Mouse (Mus musculus): ENCODE measurements around the gene Iqgap3.

Iqgap3 gene

DNA sequence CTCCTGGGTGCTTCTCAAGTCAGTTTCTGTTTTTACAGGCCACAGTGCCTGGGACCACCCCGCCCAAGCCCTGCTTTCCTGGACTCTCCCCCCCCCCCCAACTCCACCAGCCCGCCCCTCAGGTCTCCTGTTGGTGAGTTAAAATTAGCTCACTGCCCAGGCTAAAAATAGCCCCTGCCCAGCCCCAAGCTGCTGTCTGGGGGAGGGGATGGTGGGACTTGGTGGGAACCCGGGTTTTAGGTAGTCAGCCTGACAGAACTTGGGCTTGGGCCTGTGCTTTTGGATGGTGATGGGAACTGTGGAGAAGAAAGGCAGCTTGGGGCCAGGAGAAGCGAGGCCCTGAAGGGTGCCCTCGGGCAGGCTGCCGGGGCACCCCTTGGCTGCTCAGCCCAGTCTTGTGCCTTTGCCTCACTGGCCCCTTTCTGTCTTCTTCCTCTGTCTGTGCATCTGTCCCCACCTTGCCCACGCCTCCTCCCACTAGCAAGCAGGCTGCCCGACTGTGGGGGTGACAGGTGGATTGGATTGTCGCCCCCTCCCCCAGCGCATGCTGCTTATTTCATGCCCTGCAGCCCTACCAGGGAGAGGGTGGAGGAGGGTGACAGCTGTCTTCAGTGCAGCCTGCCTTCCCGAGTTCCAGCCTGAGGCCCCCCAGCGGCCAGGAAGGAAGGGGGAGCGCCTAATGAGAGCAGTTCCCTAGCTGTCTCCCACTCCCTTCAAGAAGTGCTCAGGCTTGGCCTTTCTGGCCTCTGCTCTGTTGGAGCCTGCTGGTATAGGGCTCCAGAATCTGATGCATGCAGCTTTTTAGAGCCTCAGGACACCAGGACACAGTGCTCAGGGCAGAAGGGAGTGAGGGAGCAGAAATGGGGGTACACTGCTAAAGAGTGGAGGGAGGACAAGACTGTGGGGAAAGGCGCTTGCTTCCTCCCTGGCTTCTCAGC lies 68.6 kb downstream of the Iqgap3 start:
- no peak for DNase-seq (ENCODE audit: low read depth, low spot score)

GRCm38 (mm10) chr3:88150999-88151364 lies 69.2 kb downstream of the Iqgap3 start:
- DNase-seq (ENCODE audit: low read depth, low spot score), result no peak

- DNase-seq (ENCODE audit: low read depth, low spot score), result no peak
Observed at GRCm38 (mm10) chr3:88152056-88152455, 70.3 kb downstream of the Iqgap3 start.

GRCm38 (mm10) chr3:88153290-88154011 lies 71.7 kb downstream of the Iqgap3 start:
- DNase-seq (ENCODE audit: low read depth, low spot score), result no peak

DNA sequence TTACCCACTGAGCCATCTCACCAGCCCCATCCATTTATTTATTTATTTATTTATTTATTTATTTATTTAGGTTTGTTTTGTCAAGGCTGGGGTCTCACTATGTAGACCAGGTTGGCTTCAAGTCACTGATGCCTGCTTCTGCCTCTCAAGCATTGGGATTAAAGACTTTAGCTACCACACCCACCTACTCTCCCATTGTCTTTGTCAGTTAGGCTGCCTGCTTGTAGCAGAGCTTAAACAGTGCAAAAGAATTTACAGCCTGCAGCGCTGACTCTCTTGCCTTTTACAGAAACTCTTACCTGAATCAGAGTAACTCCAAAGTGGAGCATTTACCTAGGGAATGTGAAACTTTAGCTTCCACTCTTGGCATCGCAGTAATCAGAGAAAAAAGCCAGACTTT lies 72.5 kb downstream of the Iqgap3 start:
- DNase-seq (ENCODE audit: low read depth, low spot score), result no peak

- no peak for DNase-seq (ENCODE audit: low read depth, low spot score)
Observed at GRCm38 (mm10) chr3:88156817-88157216, 75.0 kb downstream of the Iqgap3 start.

GRCm38 (mm10) chr3:88157771-88158597 lies 76.2 kb downstream of the Iqgap3 start:
- no peak for DNase-seq (ENCODE audit: low read depth, low spot score)

GRCm38 (mm10) chr3:88158991-88159390 lies 77.2 kb downstream of the Iqgap3 start:
- DNase-seq (ENCODE audit: low read depth, low spot score), result no peak

- no peak for DNase-seq (ENCODE audit: low read depth, low spot score)
Observed at GRCm38 (mm10) chr3:88160856-88161255, 79.1 kb downstream of the Iqgap3 start.

DNA sequence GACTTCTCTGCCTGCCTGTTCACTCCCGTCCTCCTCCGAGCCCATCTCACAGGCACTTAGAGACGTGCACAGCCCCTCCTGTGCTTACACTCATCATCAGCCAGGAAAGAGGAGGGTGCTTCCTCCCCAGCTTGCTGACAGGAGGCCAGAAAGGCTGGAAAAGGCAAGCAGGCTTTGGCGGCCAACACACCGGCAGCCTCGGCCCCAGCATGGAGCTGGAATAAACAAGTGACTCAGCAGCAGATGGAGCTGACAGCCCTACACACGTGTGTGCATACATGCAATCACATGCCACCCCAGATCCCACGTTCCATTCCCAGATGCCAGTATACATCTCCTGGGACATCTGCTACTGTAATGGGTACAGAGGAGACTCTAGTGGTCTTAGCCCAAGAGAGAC lies 80.5 kb downstream of the Iqgap3 start:
- no peak for DNase-seq (ENCODE audit: low read depth, low spot score)

DNA sequence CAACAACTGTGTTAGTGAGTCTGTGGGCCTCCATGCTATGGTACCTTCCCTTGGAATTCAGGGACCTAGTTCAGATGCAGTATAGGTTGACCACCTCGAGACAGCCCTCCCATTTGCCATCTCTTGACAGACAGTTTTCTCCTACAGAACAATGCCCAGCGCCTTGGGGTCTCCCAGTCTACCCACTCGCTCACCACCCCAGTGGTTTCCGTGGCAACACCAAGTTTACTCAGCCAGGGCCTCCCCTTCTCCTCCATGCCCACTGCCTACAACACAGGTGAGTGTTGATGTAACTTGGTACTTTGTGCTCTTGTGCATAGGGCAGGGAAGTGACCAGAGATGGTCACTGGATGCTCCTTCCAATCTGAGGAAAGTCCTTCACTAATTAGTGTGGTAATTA lies 81.0 kb downstream of the Iqgap3 start:
- no peak for DNase-seq (ENCODE audit: low read depth, low spot score)

DNA sequence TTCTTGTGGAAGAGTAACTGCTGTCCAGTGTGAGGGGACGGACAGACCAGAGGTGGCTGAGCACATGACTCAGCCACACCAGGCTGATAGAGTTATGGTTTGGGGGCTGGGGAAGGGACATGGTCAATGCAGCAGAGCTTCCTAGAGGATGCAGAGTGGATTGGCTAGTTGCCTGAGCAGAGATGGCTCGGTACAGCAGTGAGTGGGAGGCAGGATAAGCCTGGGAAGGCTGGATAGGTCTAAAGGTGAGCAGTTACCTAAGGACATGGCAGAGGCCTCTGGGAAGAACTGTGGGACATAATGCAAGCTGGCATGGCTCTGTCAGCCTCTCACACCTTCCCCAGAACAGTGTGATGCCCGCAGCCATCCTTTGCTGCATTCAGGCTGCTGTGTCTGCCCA lies 82.1 kb downstream of the Iqgap3 start:
- DNase-seq (ENCODE audit: low read depth, low spot score), result no peak

- DNase-seq (ENCODE audit: low read depth, low spot score), result no peak
Observed at GRCm38 (mm10) chr3:88164263-88164662, 82.5 kb downstream of the Iqgap3 start.

GRCm38 (mm10) chr3:88166056-88166455 lies 84.3 kb downstream of the Iqgap3 start:
- DNase-seq (ENCODE audit: low read depth, low spot score), result no peak

- no peak for DNase-seq (ENCODE audit: low read depth, low spot score)
Observed at GRCm38 (mm10) chr3:88170361-88170760, 88.6 kb downstream of the Iqgap3 start.

Data from c-Kit-negative CD71-positive TER-119-positive erythroid progenitor cells, embryonic 14.5 days (primary cell).